Mouse (Mus musculus) c-Kit-positive CD71-negative TER-119-negative erythroid progenitor cells, embryonic 14.5 days (primary cell): ENCODE measurements around the gene Sun2.

Experiments
- DNase-seq: peaks from one replicate; pipeline ENCODE4 v3.0.0-alpha.2; 2013; ENCODE audit warnings: low read depth

Sun2 gene

GRCm38 (mm10) chr15:79755977-79756625, 13.8 kb upstream of the Sun2 start:
- DNase-seq: no peak

GRCm38 (mm10) chr15:79755176-79755575, 12.8 kb upstream of the Sun2 start:
- no peak for DNase-seq

- no peak for DNase-seq
Measured at GRCm38 (mm10) chr15:79753873-79754272, 11.5 kb upstream of the Sun2 start.

GRCm38 (mm10) chr15:79753420-79753752, 11.1 kb upstream of the Sun2 start:
- DNase-seq: no peak

- DNase-seq: no peak
Measured at GRCm38 (mm10) chr15:79752742-79753419, 10.5 kb upstream of the Sun2 start.

- DNase-seq: no peak
Measured at GRCm38 (mm10) chr15:79751772-79752171, 9.4 kb upstream of the Sun2 start.

- DNase-seq: no peak
Measured at GRCm38 (mm10) chr15:79750266-79750665, 7.9 kb upstream of the Sun2 start.

- no peak for DNase-seq
Measured at GRCm38 (mm10) chr15:79749162-79749561, 6.8 kb upstream of the Sun2 start.

- DNase-seq: no peak
Measured at GRCm38 (mm10) chr15:79747998-79748397, 5.7 kb upstream of the Sun2 start.

GRCm38 (mm10) chr15:79745883-79746282, 3.5 kb upstream of the Sun2 start:
- no peak for DNase-seq

GRCm38 (mm10) chr15:79745312-79745711, 3.0 kb upstream of the Sun2 start:
- no peak for DNase-seq

GRCm38 (mm10) chr15:79744742-79745141, 2.4 kb upstream of the Sun2 start:
- no peak for DNase-seq

- DNase-seq: no peak
Measured at GRCm38 (mm10) chr15:79744001-79744400, 1.7 kb upstream of the Sun2 start.

GRCm38 (mm10) chr15:79742706-79743023, 329 bp upstream of the Sun2 start:
- DNase-seq: no peak

GRCm38 (mm10) chr15:79741173-79741858, 1.0 kb downstream of the Sun2 start:
- DNase-seq: no peak

- DNase-seq: no peak
Measured at GRCm38 (mm10) chr15:79740739-79741138, 1.6 kb downstream of the Sun2 start.

GRCm38 (mm10) chr15:79734311-79734710, 8.0 kb downstream of the Sun2 start:
- no peak for DNase-seq

- no peak for DNase-seq
Measured at GRCm38 (mm10) chr15:79733640-79734039, 8.7 kb downstream of the Sun2 start.

GRCm38 (mm10) chr15:79733192-79733591, 9.1 kb downstream of the Sun2 start:
- DNase-seq: no peak

GRCm38 (mm10) chr15:79731554-79731953, 10.8 kb downstream of the Sun2 start:
- DNase-seq: no peak

- DNase-seq: no peak
Measured at GRCm38 (mm10) chr15:79728731-79729388, 13.5 kb downstream of the Sun2 start.

GRCm38 (mm10) chr15:79728311-79728710, 14.0 kb downstream of the Sun2 start:
- no peak for DNase-seq

GRCm38 (mm10) chr15:79727840-79728239, 14.5 kb downstream of the Sun2 start:
- DNase-seq: no peak
